Mouse (Mus musculus): ENCODE results near the gene Olfr1200. TPM values are rescaled to one million over a fixed set of nuclear protein-coding genes. Genes with fewer than 3 reads are reported as not detected.

Gene Olfr1200
- not detected in 2 replicates for polyA plus RNA-seq (2015; fragmentation: Nextera tagmentation; extraction: Ambion mirVana)

GRCm38 (mm10) chr2:88770388-88770787 lies at the start of gene Olfr1200:
Gene Olfr1200, minus strand, starts transcription at chr2:88770488.
- Histone ChIP-seq H3K9ac (no peak within 1 kb of the TSS), H3K27me3 (no peaks in the 10 kb centered on the region), H3K9me3 (no peaks in the 10 kb centered on the region), H3K4me2 (replicated peaks) (no peak within 1 kb of the TSS), H3K4me3 (no peak within 1 kb of the TSS), H3K27ac (no peak within 1 kb of the TSS), H3K4me1 (no peaks in the 10 kb centered on the region), H3K36me3 (no peaks in the 10 kb centered on the region)
- WGBS, result 81% methylated on average over 2 of the region's 2 CpGs
- no peak for ATAC-seq (ENCODE audit: low FRiP score, low read depth)

- Histone ChIP-seq H3K36me3 (no peaks in the 10 kb centered on the region), H3K27ac (no peak within 1 kb of the TSS), H3K9me3 (no peaks in the 10 kb centered on the region), H3K27me3 (no peaks in the 10 kb centered on the region), H3K9ac (no peak within 1 kb of the TSS), H3K4me2 (replicated peaks) (no peak within 1 kb of the TSS), H3K4me3 (no peak within 1 kb of the TSS), H3K4me1 (no peaks in the 10 kb centered on the region)
- 81% methylated on average over 1 of the region's 1 CpGs for WGBS
- ATAC-seq (ENCODE audit: low FRiP score, low read depth), result no peak
Measured at GRCm38 (mm10) chr2:88814196-88814595, 43.9 kb upstream of the Olfr1200 start, which contains the start of gene Olfr1202. Gene Olfr1202, plus strand, starts transcription at chr2:88814496.

- Histone ChIP-seq H3K9me3 (no peaks in the 10 kb centered on the region), H3K36me3 (no peaks in the 10 kb centered on the region), H3K27me3 (no peaks in the 10 kb centered on the region), H3K4me2 (replicated peaks) (no peak within 1 kb of the TSS), H3K4me3 (no peak within 1 kb of the TSS), H3K4me1 (no peaks in the 10 kb centered on the region), H3K27ac (no peak within 1 kb of the TSS), H3K9ac (no peak within 1 kb of the TSS)
- ATAC-seq (ENCODE audit: low FRiP score, low read depth), result no peak
- 86% methylated on average over 6 of the region's 6 CpGs for WGBS
Measured at GRCm38 (mm10) chr2:88792736-88793135, 22.4 kb upstream of the Olfr1200 start, which contains the start of gene Olfr1201. Gene Olfr1201, plus strand, starts transcription at chr2:88793036.

GRCm38 (mm10) chr2:88760369-88760768 lies 9.9 kb downstream of the Olfr1200 start, which contains the start of gene Olfr1199:
Gene Olfr1199, minus strand, starts transcription at chr2:88760469.
- H3K4me1 ChIP-seq, result no peaks in the 10 kb centered on the region
- no peak within 1 kb of the TSS for H3K9ac ChIP-seq
- no peak for ATAC-seq (ENCODE audit: low FRiP score, low read depth)

GRCm38 (mm10) chr2:88751270-88751669 lies 19.0 kb downstream of the Olfr1200 start, which contains the start of gene Olfr1198:
Gene Olfr1198, minus strand, starts transcription at chr2:88751370.
- Histone ChIP-seq H3K27ac (no peak within 1 kb of the TSS), H3K9ac (no peak within 1 kb of the TSS), H3K9me3 (no peaks in the 10 kb centered on the region), H3K27me3 (no peaks in the 10 kb centered on the region), H3K4me3 (no peak within 1 kb of the TSS), H3K36me3 (no peaks in the 10 kb centered on the region), H3K4me1 (no peaks in the 10 kb centered on the region), H3K4me2 (replicated peaks) (no peak within 1 kb of the TSS)
- WGBS, result 93% methylated on average over 2 of the region's 2 CpGs
- ATAC-seq (ENCODE audit: low FRiP score, low read depth), result no peak

More at GRCm38 (mm10) chr2:88760369-88760768, 9.9 kb downstream of the Olfr1200 start, which contains the start of gene Olfr1199:
- H3K27ac ChIP-seq, result no peak within 1 kb of the TSS
- 88% methylated on average over 2 of the region's 2 CpGs for WGBS
- no peak within 1 kb of the TSS for H3K4me2 ChIP-seq (replicated peaks)
- H3K9me3 ChIP-seq, result no peaks in the 10 kb centered on the region
- no peaks in the 10 kb centered on the region for H3K27me3 ChIP-seq
- H3K36me3 ChIP-seq, result no peaks in the 10 kb centered on the region
- no peak within 1 kb of the TSS for H3K4me3 ChIP-seq

- no peaks in the 10 kb centered on the region for H3K9me3 ChIP-seq
- H3K36me3 ChIP-seq, result no peaks in the 10 kb centered on the region
- H3K4me2 ChIP-seq (replicated peaks), result no peak overlapping the region
- no peak overlapping the region for H3K4me3 ChIP-seq
- no peak overlapping the region for H3K9ac ChIP-seq
- no peak overlapping the region for H3K27ac ChIP-seq
- no peaks in the 10 kb centered on the region for H3K27me3 ChIP-seq
- ATAC-seq (ENCODE audit: low FRiP score, low read depth), result no peak
- 83% methylated on average over 3 of the region's 3 CpGs for WGBS
- H3K4me1 ChIP-seq, result no peaks in the 10 kb centered on the region
Measured at GRCm38 (mm10) chr2:88743379-88743778, 26.9 kb downstream of the Olfr1200 start.

- H3K4me1 ChIP-seq, result no peaks in the 10 kb centered on the region
- H3K4me2 ChIP-seq (replicated peaks), result no peak within 1 kb of the TSS
- H3K36me3 ChIP-seq, result no peaks in the 10 kb centered on the region
- no peak within 1 kb of the TSS for H3K4me3 ChIP-seq
- no peak for ATAC-seq (ENCODE audit: low FRiP score, low read depth)
- H3K27me3 ChIP-seq, result no peaks in the 10 kb centered on the region
- no peak within 1 kb of the TSS for H3K27ac ChIP-seq
- WGBS, result 80% methylated on average over 1 of the region's 1 CpGs
- no peaks in the 10 kb centered on the region for H3K9me3 ChIP-seq
- no peak within 1 kb of the TSS for H3K9ac ChIP-seq
Measured at GRCm38 (mm10) chr2:88732266-88732665, 38.0 kb downstream of the Olfr1200 start, which contains the start of gene Olfr1197. Gene Olfr1197, minus strand, starts transcription at chr2:88732366.

Other genes starting within 250 kb of the Olfr1200 start
- not detected in 2 replicates for gene Olfr1188, start 213.6 kb downstream of the Olfr1200 start, polyA plus RNA-seq (2015; fragmentation: Nextera tagmentation; extraction: Ambion mirVana)
- gene Olfr1189, start 184.0 kb downstream of the Olfr1200 start, polyA plus RNA-seq (2015; fragmentation: Nextera tagmentation; extraction: Ambion mirVana), result not detected in 2 replicates
- gene Olfr1191-ps1, start 129.9 kb downstream of the Olfr1200 start, polyA plus RNA-seq (2015; fragmentation: Nextera tagmentation; extraction: Ambion mirVana), result not detected in 2 replicates
- not detected in 2 replicates for gene Olfr1192-ps1, start 122.0 kb downstream of the Olfr1200 start, polyA plus RNA-seq (2015; fragmentation: Nextera tagmentation; extraction: Ambion mirVana)
- not detected in 2 replicates for gene Olfr1193, start 94.9 kb downstream of the Olfr1200 start, polyA plus RNA-seq (2015; fragmentation: Nextera tagmentation; extraction: Ambion mirVana)
- gene Olfr1195, start 81.3 kb downstream of the Olfr1200 start, polyA plus RNA-seq (2015; fragmentation: Nextera tagmentation; extraction: Ambion mirVana), result not detected in 2 replicates
- not detected in 2 replicates for gene Olfr1196, start 65.9 kb downstream of the Olfr1200 start, polyA plus RNA-seq (2015; fragmentation: Nextera tagmentation; extraction: Ambion mirVana)
- gene Olfr1197, start 38.1 kb downstream of the Olfr1200 start, polyA plus RNA-seq (2015; fragmentation: Nextera tagmentation; extraction: Ambion mirVana), result not detected in 2 replicates
- gene Olfr1198, start 19.1 kb downstream of the Olfr1200 start, polyA plus RNA-seq (2015; fragmentation: Nextera tagmentation; extraction: Ambion mirVana), result not detected in 2 replicates
- gene Olfr1199, start 10.0 kb downstream of the Olfr1200 start, polyA plus RNA-seq (2015; fragmentation: Nextera tagmentation; extraction: Ambion mirVana), result not detected in 2 replicates
- not detected in 2 replicates for gene Olfr1201, start 22.5 kb upstream of the Olfr1200 start, polyA plus RNA-seq (2015; fragmentation: Nextera tagmentation; extraction: Ambion mirVana)
- gene Olfr1202, start 44.0 kb upstream of the Olfr1200 start, polyA plus RNA-seq (2015; fragmentation: Nextera tagmentation; extraction: Ambion mirVana), result 0.04 TPM in 1 of 2 replicates, not detected in the other
- gene Olfr1205, start 59.2 kb upstream of the Olfr1200 start, polyA plus RNA-seq (2015; fragmentation: Nextera tagmentation; extraction: Ambion mirVana), result not detected in 2 replicates
- not detected in 2 replicates for gene Olfr1204, start 78.8 kb upstream of the Olfr1200 start, polyA plus RNA-seq (2015; fragmentation: Nextera tagmentation; extraction: Ambion mirVana)
- gene Olfr1206, start 92.7 kb upstream of the Olfr1200 start, polyA plus RNA-seq (2015; fragmentation: Nextera tagmentation; extraction: Ambion mirVana), result not detected in 2 replicates
- not detected in 2 replicates for gene Olfr1208, start 131.8 kb upstream of the Olfr1200 start, polyA plus RNA-seq (2015; fragmentation: Nextera tagmentation; extraction: Ambion mirVana)
- gene Olfr1209, start 144.7 kb upstream of the Olfr1200 start, polyA plus RNA-seq (2015; fragmentation: Nextera tagmentation; extraction: Ambion mirVana), result not detected in 2 replicates
- gene Olfr1211, start 167.6 kb upstream of the Olfr1200 start, polyA plus RNA-seq (2015; fragmentation: Nextera tagmentation; extraction: Ambion mirVana), result not detected in 2 replicates
- gene Olfr1212, start 183.5 kb upstream of the Olfr1200 start, polyA plus RNA-seq (2015; fragmentation: Nextera tagmentation; extraction: Ambion mirVana), result not detected in 2 replicates
- not detected in 2 replicates for gene Gm13762, start 209.8 kb upstream of the Olfr1200 start, polyA plus RNA-seq (2015; fragmentation: Nextera tagmentation; extraction: Ambion mirVana)
- not detected in 2 replicates for gene Olfr1214, start 222.2 kb upstream of the Olfr1200 start, polyA plus RNA-seq (2015; fragmentation: Nextera tagmentation; extraction: Ambion mirVana)
- not detected in 2 replicates for gene Olfr1215, start 236.5 kb upstream of the Olfr1200 start, polyA plus RNA-seq (2015; fragmentation: Nextera tagmentation; extraction: Ambion mirVana)
- not detected in 2 replicates for gene Olfr1216, start 247.9 kb upstream of the Olfr1200 start, polyA plus RNA-seq (2015; fragmentation: Nextera tagmentation; extraction: Ambion mirVana)

All from limb, embryonic 13.5 days (tissue).